Mouse (Mus musculus): ENCODE measurements around the gene Dydc1. TPM values are rescaled to one million over a fixed set of nuclear protein-coding genes. Genes with fewer than 3 reads are reported as not detected.
"Not testable (repeated sequence)": the region's sequence is repeated elsewhere in the genome, so short reads cannot be mapped to it uniquely, and the experiment has no call there.

The Dydc1 gene
- polyA plus RNA-seq (2015; fragmentation: Nextera tagmentation; extraction: Ambion mirVana): not detected in 2 replicates

DNA sequence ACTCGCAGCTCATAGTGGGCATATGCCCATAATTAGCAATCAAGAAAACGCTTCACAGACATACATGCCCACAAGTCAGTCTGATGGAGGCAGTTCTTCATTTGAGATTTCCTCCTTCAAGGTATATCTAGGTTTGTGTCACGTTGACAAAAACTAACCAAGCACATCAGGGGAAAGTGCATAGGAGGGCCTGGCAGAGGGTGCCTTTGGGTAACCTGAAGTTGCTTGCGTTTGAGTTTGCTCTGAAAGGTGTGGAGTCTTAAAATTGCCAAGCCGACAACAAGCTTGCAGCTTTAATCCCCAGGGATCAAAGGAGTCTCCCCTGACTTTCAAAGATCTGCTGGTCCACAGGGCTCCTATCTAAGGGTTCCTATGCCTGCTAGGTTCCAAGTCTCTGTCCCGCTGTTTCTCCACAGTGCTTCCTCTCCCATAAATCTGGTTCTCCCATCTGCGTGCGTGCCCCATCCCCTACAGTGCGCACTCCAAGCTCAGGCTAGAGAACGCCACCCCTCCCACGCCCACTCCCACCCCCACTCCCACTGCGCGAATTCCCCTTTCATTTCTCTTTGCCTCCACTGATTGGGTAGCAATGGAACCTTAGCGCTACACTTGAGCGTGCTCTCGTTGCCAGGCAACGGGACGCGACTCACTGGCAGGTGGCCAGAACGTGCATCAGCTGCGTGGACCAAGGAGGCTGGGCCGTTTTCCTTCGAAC is at the start of gene Dydc1:
Dydc1 (plus strand) TSS at position 683 of the 715 bp plus-strand sequence.
- DNase-seq (ENCODE audit: low spot score): no peak

DNA sequence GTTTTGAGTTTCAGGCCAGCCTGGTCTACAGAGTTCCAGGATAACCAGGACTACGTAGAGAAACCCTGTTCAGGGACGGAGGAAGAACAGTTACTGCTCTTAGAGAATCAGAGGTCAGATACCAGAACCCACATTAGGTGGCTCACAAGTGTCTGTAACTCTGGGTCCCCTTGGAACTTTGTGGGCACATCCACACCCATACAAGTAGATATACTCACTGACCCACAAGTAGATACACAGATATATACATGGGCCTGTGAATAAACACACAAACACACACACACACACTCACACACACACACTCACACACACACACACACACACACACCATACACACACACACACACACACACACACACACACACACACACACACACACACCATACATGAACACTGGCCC is 47.6 kb upstream of the Dydc1 start:
- no peak for DNase-seq (ENCODE audit: low spot score)

DNA sequence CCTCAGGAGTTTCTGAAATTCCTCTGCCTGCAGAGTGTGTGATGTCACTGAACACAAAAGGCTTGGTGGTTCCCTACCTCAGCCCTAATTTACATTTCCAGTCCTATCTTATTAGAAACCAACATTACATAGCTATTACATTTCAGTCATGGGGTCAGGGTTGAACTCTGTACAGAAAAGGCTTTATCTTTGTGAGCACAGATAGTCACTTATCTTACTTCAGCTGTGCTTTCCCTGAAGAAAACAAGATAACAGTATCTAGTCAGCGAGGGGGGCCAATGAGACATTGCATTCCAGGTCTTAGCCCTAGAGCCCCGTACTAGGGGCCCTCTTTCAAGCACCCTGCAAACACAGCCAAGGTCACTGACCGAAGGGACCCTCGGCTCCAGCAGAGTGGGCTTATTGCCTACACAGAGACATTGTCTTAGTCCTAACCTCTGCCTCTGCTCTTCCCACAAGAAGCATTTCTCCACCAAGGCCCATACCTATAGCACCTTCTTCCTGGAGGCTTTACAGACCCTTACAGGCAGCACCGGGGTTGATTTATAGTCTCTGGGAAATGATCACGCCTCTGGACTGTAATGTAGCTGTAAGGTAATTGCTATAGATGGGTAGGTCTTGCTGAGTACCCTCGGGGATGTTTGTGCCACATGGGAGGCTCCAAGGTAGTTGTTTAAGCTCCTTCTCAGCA is 47.0 kb upstream of the Dydc1 start:
- DNase-seq (ENCODE audit: low spot score): no peak

DNA sequence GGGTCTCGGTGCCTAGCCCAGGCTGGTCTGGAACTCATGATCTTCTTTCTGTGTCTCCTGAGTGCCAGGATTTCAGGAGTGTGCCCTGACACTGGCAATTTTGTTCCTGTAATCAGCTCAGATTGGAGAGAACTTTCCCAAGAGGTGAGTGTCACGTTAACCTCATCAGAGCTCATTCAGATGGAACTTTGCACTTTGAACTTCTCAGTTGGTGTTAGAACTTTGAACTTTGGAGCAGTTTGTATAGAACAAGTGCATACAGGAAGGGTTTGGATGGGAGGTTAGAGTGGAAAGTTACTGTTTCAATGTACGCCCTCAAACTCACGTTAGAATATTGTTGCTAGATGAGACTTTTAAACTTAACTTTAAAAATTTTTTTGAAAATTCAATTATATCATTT is 43.4 kb upstream of the Dydc1 start:
- DNase-seq (ENCODE audit: low spot score): no peak

DNA sequence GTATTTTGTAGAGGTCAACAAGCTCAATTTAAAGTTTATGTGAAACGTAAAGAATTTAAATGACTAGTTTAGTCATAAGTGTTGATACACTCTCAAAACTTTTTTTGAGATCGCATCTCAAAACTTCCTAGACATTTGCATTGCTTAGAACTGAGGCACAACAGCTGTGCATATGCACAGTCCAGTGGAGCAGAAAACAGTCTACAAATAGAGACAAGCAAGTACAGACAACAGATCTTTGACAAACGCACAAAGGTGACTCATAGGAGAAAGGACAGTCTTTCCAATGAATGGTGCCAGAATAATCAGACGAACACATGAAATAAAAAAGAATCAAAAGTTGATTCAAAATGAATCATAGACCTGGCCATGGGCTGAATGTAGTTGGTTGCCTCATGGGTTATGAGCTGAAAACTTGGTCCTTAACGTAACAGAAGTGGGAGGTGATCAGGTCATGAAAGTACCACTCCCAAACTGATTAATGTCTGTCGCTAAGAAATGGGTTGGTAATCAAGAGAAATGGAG is 41.7 kb upstream of the Dydc1 start:
- DNase-seq (ENCODE audit: low spot score): no peak

DNA sequence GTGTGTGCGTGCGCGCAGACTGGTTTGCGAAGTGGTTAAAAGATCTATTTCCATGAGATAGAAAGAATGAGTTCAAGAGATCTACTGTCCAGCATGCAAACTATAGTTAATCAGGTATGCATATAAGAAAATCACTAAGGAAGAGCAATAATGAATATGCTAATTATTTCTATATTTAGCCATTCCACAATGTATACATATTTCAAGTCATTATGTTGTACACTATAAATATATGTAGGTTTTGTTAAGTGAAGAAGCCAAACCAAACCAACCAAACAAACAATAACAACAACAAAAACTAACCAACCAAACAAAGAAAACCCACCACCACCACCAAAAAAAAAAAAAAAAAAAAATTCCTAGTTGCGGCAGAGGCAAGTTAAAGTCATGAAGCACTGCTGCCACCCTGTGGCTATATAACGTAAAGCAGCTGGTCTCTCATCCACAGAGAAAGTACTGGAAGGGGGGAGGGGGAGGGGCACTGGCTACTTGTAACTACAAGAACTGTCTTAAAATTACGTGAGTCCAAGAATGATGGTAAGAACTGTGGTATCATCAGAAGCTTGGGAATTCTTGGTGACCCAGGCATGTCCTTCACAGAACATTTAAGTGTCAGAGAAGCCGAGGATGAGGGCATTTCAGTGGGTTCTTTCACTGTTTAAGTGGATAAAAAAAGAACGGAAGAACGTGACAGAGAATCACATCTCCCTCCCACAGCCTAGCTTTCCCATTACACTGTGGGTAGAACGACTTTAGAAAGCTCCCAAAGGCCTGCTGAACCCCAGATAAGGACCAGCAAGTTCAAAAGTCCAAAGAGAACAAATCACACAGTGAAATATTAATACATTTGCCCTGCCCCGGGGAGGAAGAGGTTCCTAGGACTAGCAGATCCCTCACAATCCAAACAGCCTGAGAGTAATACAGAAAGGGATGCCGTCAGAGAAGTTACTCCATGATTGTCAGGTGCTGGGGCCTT is 39.3 kb upstream of the Dydc1 start:
- DNase-seq (ENCODE audit: low spot score): peak; percentile 79

DNA sequence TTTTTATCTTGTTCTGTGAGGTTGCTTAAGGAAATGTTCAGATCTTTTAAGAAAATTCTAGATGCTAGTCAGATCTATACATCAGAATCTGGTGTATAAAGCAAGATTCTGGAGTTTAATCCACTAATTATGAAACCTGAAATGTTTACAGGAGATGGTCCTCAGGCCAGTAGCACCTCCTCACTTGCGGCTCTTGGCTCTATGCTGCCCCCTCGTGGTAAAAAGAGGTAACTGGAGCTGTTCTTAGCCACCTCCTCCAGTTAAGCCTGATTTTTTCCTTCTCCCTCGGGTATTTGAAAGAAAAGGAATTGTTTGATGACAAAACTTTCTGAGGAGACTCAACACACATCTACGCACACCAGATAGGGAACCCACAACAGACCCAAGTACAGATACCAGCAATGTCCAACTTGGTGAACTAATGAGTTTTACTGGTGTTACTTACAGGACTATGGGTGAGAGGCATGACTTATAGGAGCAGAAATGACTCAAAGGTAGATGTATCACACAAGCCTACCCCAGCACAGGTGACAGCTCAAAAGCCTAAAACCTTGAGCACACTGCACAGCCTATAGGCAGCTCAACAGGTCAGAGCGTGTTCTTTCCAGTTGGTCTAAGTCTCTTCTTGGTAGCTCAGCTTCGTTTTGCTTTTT is 37.4 kb upstream of the Dydc1 start:
- peak; percentile 62 for DNase-seq (ENCODE audit: low spot score)

DNA sequence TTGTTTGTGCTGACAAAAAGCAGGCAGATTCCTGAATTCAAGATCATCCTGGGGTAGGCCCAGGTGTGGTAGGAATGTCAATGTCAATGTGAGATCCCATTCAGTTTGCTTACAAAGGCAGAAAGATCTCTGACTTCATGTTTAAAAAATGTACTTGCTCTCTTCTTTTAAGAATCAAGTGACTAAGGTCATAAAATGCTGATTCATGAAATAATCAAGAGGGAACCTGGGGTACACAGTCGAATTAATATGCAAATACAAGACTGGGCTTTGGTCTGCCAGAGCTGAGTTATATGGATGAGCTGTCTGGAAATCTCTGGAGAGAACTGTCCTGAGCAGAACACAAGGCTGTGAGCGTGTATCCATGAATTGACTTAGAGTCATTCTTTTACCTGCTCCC is 25.3 kb upstream of the Dydc1 start:
- DNase-seq (ENCODE audit: low spot score): no peak

DNA sequence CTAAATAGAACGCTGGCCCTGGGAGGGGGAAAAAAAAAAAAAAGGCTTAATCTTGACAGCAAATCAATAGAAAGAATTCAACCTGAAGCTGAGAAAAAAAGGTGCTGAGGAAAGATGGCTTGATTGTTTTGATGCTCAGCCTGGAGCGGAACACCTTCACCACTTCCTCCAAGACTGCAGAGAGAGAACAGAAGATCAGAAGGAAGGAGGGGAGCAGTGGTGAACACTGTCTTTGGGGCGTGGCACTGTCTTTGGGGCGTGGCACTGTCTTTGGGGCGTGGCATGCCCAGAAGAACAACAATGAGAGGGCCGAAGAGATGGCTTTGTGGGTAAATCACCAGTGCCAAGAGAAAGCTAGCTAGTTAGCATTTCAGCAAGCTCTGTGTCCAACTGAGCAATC is 22.2 kb upstream of the Dydc1 start:
- no peak for DNase-seq (ENCODE audit: low spot score)

DNA sequence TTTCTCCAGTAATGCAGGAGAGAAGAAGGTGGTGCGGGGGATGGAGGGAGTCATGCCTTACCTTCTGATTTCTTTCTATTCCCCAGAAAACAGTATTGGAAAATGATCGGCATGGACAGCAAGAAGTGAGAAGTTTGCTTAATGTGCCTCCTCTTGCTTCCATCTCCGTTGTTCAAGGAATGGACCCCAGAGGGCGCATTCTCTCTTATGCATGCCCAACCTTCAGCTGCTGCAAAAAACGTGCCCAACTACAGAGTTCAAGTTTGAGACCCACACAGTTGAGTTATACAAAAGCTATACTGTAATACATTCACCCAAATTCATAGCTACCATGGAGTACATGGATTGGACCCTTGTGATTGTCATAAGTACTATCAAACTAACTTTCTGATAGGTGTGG is 20.2 kb upstream of the Dydc1 start:
- no peak for DNase-seq (ENCODE audit: low spot score)

DNA sequence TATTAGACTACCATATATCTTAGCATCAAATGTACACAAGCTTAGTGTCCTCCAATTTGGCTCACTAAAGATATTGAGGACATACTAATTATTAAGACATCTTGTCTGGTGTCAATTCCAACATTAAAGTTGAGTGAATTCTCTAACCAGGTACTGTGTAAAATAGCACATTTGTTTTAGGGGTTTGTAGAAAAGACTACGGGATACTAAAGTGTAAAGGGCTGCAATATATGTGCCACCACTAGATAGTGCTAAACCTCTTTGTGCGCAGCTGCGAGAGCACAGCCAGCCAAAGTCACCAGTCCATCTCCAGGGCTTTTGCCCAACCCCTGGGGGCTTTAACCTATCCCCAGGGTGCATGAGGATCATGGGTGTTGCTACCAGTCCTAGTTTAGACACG is 19.5 kb upstream of the Dydc1 start:
- DNase-seq (ENCODE audit: low spot score): not testable (repeated sequence)

DNA sequence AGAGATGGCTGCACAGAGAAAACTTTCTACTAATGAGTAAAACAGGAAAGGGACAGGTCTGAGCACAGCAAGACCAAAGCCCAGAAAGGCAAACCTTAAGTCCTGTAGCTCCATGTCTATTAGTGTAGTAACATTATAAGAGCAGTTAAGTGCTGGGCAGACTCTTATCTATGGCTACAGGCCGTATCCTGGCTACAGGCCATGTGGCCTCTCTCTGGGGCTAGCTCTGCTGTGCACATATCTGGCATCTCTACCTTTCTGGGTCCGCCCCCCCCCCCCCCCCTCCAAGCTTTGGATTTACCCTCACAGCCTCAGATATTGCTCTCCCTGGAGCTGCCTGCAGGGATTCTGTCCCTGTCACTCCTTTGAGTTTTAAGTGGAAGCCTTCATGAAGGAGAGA is 7.5 kb upstream of the Dydc1 start:
- no peak for DNase-seq (ENCODE audit: low spot score)

DNA sequence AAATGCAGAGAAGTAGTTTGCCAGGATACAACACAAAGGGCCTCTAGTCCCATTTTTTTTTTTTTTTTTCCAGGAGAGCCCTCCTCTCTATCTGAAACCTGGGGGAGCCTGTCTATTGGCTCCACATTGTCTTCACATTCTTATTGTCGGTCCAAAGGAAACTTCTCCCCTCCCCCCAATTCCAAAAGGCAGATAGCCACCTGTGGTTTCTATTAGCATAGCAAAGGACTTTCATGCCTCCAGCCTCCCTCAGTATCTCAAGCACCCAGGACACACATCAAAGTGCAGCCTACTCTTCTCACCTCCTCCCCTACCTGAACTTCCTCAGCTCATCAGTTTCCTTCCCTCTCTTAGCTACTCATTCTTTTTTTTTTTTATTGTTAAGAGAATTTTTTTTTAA is 6.3 kb upstream of the Dydc1 start:
- DNase-seq (ENCODE audit: low spot score): no peak

DNA sequence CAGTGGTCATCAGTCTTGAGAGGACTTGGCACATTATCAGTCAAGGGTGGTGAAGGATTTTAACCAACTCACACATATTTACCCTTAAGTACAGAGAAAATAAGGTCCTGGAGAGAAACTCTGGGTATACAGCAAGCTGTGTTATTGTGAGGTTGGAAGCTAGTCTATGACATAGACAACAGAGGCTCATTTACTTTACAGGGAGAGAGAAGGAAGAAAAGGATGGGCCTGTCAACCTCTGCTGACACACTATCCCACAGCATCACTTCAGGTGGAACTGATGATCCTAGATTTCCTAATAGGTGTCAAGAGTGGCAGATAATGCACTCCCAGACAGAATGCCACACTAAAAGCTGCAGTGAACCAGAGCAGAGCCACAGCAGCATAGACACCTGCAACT is 3.6 kb upstream of the Dydc1 start, which contains the start of gene Dydc2:
Dydc2 (minus strand) TSS at position 101 of the 400 bp plus-strand sequence.
- DNase-seq (ENCODE audit: low spot score): no peak

DNA sequence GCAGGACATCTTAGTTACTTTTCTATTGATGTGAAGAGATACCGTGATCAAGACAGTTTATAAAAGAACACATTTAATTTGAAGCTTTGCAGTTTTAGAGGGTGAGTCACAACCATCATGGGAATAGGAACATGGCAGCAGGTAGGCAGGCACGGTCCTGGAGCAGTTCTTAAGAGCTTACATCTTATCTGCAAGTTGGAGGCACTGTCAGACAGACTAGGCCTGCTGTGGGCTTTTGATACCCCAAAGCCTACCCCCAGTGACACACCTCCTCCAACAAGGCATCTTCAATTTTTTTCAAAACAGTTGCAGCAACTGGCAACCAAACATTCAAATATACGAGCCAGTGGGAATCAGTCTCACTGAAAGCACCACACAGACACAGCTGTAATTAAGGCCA is 2.4 kb upstream of the Dydc1 start:
- DNase-seq (ENCODE audit: low spot score): no peak

DNA sequence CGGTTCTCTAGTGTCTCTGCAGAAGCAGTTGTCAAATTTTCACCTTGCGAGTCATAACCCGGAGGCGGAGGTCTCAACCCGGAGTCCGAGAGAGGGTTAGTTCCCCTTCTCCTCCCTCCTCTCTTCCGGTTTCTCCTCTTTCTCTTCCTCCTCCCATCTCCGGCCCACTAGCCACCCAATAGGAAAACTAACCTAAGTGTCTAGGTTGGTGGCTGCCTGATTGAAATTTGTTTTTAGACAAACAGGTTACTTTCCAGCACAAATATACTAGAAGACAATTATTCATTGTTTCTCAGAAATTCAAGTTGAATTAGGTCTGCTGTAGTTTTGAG is 199 bp downstream of the Dydc1 start:
- DNase-seq (ENCODE audit: low spot score): no peak

DNA sequence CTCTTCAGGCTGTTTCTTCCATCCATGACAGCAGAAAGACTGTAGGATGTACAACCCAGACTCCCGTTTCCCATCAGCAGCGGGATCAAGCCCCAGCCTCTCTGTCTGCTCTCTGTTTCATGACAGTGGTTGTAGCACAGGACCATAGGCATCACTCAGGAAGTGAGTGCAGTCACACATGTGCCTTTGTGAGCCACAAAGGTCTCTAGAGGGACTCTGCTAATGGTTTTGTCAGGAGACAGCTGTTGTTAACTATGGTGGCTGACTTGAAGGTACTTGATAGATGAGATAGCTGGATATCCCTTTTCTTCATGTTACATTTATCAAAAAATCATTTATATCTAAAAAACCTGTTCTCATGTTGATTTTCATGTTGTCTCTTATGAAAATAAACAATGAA is 9.7 kb downstream of the Dydc1 start:
- no peak for DNase-seq (ENCODE audit: low spot score)

DNA sequence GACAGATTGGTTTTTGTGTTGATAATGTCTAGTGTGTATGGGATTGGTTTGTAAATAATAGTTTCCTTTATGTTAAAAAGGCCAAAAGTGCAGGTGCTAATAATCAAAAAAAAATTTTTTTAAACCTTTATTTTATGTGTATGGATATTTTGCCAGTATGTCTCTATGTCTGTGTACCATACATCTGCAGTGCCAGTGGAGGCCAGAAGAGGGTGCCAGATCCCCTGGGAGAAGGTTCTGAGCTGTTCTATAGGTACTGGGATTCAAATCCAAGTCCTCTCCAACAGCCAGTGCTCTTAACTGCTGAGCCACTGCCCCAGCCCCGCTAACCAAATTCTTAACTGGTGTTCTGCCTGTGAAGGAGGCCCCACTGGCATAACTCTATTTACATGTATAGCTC is 14.8 kb downstream of the Dydc1 start:
- DNase-seq (ENCODE audit: low spot score): no peak

DNA sequence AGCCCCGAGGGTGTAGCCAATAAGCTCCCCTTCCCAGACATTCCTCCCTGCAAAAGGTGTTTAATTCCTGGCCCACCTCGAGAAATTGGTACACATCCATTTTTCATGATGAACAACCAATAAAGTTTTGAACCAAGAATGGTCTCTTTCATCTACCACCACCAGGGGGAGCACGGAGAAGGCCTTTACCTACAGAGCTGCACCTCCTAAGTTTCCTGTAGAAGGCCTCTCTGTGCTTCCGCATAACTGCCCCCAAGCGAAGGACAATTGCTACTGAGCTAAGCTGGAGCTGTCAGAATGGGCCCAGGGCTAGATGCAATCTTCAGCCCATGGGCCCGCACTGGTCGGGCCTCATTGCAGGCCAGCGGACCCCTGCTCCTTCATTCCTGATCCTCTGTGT is 18.1 kb downstream of the Dydc1 start:
- DNase-seq (ENCODE audit: low spot score): peak; percentile 20

DNA sequence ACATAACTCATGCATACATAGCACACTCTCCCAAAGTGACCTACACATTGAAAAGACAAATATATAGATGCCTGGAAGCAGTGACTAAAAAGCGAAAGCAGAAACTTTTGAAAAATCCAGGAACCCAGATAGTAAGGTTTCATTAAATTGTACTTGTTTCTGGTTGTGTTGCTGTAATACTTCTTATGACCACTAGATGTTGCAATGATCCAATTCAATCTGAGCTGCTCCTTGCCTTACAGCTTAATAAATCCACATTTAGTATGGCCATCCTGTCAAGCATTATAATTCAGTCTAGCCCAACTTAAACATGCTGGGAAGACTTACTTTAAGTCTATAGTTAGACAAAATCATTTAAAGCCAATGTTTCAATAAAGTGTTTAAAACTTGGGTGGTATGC is 21.4 kb downstream of the Dydc1 start:
- no peak for DNase-seq (ENCODE audit: low spot score)

DNA sequence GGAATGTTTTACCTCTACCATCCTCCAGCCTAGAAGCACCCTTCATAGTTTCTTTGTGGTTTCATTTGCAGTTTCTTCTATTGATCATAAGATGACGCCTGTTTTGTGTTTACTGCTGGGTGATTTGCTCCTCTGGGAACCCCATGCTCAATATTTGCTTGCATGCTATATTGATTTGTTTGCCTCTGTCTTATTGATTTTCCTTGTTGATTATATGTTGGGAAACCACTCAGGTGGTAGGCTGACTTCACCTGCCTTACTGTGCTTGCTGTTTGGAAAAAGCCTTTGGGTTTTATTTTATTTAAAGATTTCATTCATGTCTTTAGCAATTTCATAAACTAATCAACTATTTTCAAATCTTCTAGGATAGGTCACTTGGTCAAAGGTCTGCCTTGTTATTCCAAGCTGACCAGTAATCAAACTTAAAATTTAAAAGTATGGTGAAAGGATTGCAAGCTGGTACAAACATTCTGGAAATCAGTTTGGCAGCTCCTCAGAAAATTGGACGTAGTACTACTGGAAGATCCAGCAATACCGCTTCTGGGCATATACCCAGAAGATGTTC is 23.7 kb downstream of the Dydc1 start:
- DNase-seq (ENCODE audit: low spot score): no peak

Measured in thymus, postnatal 0 days (tissue).